Mouse (Mus musculus): ENCODE results near the gene Efemp2.

DNA sequence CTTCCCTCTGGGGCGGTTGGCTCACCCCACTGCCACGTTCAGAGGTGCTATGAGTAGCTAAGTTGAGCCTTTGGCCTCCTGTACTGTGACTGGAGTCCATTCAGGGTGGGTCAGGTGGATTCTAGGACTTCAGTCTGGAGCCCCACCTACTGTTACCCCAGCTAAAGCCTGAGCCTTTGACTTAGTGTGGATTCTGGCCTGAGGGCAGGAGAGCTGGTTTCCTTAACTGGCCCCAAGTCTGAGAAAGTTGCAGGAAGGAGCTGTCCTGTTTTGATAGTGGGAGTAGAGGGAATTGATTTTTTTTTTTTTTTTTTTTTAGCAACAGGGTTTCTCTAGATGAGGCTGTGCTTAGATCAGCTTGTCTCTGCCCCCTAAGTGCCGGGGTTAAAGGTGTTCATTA lies 20.6 kb downstream of the Efemp2 start:
- TF ChIP-seq CTCF (IDR thresholded peaks at IDR 0.05; ENCODE audit: control insufficient read depth, insufficient read depth, low read length) (no peak), POLR2A (IDR thresholded peaks at IDR 0.05; ENCODE audit: borderline replicate concordance, control insufficient read depth, low read depth, low read length) (no peak)
